Mouse (Mus musculus): ENCODE results near the gene Hus1. TPM values are rescaled to one million over a fixed set of nuclear protein-coding genes. Genes with fewer than 3 reads are reported as not detected.

The Hus1 gene
- polyA plus RNA-seq (2014; fragmentation: Illumina TruSeq; extraction: RNeasy Lipid Tissue Mini Kit (QIAGEN cat#74804)), result 23.0 TPM

DNA sequence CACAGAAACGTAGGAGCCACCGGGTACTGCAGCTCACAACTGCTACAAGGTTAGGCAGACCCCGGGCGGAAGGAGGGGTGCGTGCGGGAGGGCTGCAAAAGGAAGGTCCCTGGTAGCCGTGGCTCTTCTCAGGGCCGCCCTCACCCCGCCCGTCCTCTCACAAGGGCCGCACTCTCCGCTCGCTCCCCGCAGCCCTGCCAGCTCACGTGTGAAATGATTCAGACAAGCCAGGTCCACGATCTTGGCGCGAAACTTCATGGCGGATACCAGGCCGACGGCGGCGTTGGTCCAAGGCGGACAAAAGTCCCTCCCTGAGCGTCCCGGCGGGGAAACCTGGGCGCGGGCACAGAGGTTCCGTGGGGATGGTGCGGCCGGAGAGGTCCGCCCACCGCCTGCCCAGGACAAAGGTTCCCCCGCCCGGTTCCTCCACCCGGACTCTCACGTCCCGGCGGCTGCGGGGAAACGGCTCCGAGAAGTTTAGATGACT lies at the start of gene Hus1:
Gene Hus1, minus strand, starts transcription at position 339 of the 487 bp plus-strand sequence.

DNA sequence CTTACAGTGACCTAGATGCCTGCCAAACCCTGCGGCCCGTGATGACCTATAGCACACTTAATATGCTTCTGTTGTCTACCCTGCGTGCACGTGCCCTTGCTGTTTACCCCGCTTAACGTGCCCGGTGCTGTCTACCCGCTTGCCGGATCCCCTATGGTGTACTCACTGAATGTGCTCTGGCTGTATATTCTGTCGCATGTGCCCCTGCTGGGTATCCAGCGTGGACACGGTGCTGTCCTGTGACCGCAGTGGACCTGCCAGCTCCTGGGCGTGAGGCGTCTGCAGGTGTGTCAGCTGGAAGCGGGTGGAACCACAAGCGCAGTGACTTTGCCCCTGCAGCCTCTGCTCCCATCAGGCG lies 37.7 kb upstream of the Hus1 start, which contains the start of gene Sun3:
Gene Sun3, minus strand, starts transcription at position 289 of the 358 bp plus-strand sequence.

DNA sequence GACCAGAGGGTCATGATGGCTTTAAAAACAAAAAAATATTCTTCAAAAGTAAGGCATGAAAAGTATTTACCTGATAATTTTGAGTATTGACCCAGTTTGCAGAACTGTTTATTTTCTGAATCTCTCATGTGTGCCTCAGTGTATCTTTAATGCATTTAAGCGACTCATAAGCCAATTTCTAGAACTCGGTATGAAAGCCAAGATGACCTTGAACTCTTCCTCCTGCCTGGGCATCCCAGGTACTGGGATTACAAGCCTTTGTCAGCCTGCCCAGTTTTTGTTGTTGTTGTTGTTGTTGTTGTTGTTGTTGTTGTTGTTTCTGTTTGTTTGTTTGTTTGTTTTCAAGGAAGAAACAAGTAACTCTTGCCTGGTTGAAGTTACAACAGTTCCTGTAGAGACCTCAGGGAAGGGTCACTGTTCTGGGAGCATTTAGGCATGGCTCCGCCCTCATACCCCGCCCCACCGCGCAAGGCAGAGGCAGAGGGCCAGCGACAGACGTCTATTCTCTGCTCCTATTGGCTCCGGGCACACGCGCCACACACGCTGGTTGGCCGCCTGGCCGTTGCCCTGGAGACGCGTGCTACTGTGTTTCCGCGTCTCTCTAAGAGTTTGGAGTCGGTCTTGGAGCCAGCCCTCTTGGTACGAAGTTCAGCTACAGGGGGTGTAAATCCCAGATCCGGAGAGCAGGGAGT lies 37.2 kb upstream of the Hus1 start, which contains the start of gene Gm11992:
Gene Gm11992, plus strand, starts transcription at position 584 of the 692 bp plus-strand sequence.

DNA sequence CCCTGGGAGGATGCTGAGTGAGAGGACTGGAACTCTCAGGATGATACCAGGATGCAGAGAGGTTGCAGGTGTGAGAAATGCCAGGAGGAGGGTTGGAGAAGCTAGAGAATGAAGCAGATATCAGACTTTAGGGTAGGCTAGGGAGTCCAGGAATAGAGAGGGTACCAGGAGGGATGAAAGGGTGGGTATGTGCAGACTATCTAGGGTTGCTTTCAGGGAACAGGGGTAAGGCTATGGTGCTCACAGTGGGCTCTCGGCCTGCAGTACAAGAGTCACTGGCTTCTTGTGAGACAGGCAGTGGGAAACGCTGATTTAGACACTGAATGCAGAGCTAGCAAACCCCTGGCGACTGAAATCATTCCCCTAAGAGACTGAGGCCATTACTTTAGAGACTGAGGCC lies 37.8 kb downstream of the Hus1 start, which contains the start of gene Pkd1l1:
Gene Pkd1l1, minus strand, starts transcription at position 101 of the 400 bp plus-strand sequence.

Other genes starting within 250 kb of the Hus1 start
- not detected for gene Pkd1l1, start 37.9 kb downstream of the Hus1 start, polyA plus RNA-seq (2014; fragmentation: Illumina TruSeq; extraction: RNeasy Lipid Tissue Mini Kit (QIAGEN cat#74804))
- 2.2 TPM for gene Gm11992, start 37.4 kb upstream of the Hus1 start, polyA plus RNA-seq (2014; fragmentation: Illumina TruSeq; extraction: RNeasy Lipid Tissue Mini Kit (QIAGEN cat#74804))
- not detected for gene Sun3, start 37.8 kb upstream of the Hus1 start, polyA plus RNA-seq (2014; fragmentation: Illumina TruSeq; extraction: RNeasy Lipid Tissue Mini Kit (QIAGEN cat#74804))
- 6.6 TPM for gene Upp1, start 106.9 kb upstream of the Hus1 start, polyA plus RNA-seq (2014; fragmentation: Illumina TruSeq; extraction: RNeasy Lipid Tissue Mini Kit (QIAGEN cat#74804))
- 0.48 TPM for gene Abca13, start 180.8 kb upstream of the Hus1 start, polyA plus RNA-seq (2014; fragmentation: Illumina TruSeq; extraction: RNeasy Lipid Tissue Mini Kit (QIAGEN cat#74804))

Data from ovary, adult 10 weeks (tissue).